Mouse (Mus musculus) heart, postnatal 25 days (tissue): ENCODE measurements around the gene Slc39a2. TPM values are rescaled to one million over a fixed set of nuclear protein-coding genes. Genes with fewer than 3 reads are reported as not detected.
"Not testable (repeated sequence)": the region's sequence is repeated elsewhere in the genome, so short reads cannot be mapped to it uniquely, and the experiment has no call there.

ENCODE experiments used
- DNase-seq: peaks from one replicate; pipeline ENCODE4 v3.0.0; 2022; ENCODE audit warnings: low spot score
- intact Hi-C: fragments of 180-260 bp; cut with DNase I; formaldehyde crosslinking; loops from one replicate; pipeline ENCODE4 v1.15.1; 2025
- total RNA-seq, 2 experiments: library from RNA; stranded (reverse); gene quantifications; 2 replicates each; pipeline ENCODE4 v1.2.3; 2021

The Slc39a2 gene
- total RNA-seq, 2 experiments from 2014 or later: 0.36 TPM; not detected in 1

GRCm38 (mm10) chr14:51926930-51927329, 34.2 kb downstream of the Slc39a2 start:
- DNase-seq, intact Hi-C loops: not testable (repeated sequence)

DNA sequence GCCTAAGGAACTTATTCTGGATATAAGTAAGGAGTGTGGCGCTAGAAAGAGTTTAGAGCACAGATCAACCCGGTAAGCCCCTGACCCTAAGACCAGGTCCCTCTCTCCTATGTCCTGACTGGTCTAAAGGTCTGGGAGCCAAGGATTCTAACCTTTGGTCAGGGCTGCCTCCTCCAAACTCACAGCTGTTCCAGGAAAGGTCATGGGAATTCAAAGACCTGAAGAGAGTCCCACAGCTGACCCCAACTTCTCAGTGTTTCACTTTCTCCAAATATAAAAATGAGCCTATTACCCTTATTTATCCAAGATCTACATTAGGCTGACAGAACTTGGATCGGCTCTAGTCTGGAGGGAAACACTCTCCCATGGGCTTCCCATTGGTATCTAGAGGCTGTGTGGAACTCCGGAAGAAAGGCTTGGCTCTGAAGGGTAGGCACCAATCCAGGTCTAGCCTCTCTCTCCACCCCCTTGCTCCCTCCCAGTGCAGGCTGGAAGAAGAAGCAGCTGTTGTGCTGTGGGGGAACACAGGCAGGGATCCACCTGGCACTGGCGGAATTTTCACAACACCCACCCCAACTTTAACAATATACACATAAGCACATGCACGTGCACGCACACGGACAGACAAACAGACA, 36.7 kb downstream of the Slc39a2 start:
- DNase-seq: peak; percentile 77
- intact Hi-C loops: no loop called here

DNA sequence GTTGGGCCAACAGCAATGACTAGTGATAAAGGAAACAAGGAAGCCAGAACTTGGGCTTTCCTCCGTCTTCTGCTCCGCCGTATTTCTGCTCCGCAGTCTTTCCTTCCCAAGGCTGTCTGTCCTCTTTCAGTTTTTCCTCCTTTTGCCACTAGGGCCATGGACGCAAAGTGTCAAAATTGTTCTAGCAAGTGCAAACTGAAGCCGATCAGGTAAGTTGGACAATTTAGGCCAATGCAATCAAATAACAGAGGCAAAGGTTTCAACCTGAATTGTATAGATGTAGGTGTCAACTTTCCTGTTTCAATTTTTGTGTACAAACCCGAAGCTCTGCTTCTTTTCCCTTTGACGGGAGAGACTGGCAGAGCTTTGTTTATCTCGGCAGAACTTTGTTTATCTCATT, 37.3 kb downstream of the Slc39a2 start:
- intact Hi-C loops: loop anchor here (5.0 to 10.0 kb wide), 2 partner anchors 45 to 77 kb away; partner anchors contain the start of gene Mettl17
- no peak for DNase-seq

DNA sequence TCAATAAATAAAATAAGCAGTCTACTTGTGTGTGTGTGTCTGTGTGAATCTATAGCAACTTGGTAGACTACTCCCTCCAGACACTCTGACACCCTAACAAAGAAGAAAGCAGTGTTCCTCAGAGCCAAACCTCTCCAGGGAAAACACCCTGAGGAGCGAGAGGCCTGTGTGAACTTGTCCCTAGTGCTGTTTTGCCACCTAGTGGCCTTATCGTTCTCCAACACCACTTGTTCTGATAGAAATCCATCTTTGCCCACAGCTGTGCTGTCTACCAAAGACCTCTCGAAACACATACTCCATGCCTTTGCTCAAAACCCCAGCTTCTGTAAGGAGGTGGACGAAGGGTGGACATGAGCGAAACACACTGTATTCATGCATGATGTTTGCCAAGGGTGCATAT, 38.1 kb downstream of the Slc39a2 start:
- intact Hi-C loops: loop anchor here (1.0 to 10.0 kb wide), 3 partner anchors 29 to 76 kb away; partner anchors contain the start of gene Mettl17
- DNase-seq: peak; percentile 37

- DNase-seq: no peak
- intact Hi-C loops: loop anchor here (5.0 to 10.0 kb wide), 2 partner anchors 48 to 75 kb away; partner anchors contain the start of gene Mettl17
These were observed 39.7 kb downstream of the Slc39a2 start for GRCm38 (mm10) chr14:51932092-51933020.

DNA sequence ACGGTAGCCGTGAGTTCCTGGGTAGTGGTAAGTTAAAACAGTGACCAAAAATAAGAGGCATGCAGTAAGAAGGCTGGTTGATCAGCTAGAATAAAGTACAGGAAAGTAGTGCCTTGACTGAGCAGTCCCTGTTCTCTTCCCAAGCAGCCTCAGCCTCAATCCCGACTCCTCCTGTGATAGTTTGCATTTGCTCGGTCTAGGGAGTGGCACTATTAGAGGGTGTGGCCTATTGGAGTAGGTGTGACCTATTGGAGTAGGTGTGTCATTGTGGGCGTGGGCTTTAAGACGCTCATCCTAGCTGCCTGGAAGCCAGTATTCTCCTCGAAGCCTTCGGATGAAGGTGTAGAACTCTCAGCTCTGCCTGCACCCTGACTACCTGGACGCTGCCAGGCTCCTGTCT, 46.3 kb downstream of the Slc39a2 start:
- DNase-seq: no peak
- intact Hi-C loops: loop anchor here (10.0 kb wide), 1 partner anchor 54 kb away; the partner anchor contains the start of gene Mettl17

- intact Hi-C loops: loop anchor here (2.0 kb wide), 1 partner anchor 44 kb away; the partner anchor contains the start of gene Arhgef40
- no peak for DNase-seq
These were observed 48.4 kb downstream of the Slc39a2 start for GRCm38 (mm10) chr14:51940944-51941560.

DNA sequence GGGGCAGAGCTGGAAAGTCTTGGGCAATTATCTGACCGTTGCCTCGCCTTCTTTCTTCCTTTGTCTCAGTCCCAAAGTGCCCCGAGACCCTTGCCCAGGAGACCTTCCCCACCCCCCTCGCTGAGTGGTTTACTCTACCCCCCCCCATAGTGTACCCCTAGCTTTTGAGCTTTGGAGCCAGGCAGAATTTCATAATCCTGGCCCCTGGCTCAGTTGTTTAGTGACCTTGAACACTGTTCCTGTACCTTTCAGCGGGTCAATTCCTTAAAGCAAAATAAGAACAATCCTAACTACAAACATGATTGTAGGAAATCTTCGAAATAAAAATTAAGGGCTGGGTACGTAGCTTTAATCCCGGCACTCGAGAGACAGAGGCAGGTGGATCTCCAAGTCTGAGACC, 48.9 kb downstream of the Slc39a2 start:
- intact Hi-C loops: loop anchor here (2.0 kb wide), 1 partner anchor 43 kb away; the partner anchor contains the start of gene Arhgef40
- no peak for DNase-seq

DNA sequence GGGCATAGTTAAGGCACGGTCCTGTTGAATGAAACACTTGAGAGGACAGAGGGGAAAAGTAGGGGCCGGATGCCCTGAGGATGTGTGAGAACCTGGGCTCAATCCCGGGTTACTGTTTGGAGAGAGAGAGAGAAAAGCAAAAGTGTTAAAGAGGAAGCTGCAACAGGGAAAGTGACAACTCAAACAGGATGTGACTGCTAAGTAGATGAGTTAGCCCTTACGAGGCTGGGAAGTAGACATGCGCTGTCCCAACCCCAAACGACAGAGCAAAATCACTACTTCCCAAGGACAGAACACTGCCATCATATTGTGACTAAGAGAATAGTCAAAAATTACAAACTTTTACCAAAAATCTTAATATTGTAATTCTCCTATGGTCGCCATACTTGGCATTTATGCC, 49.5 kb downstream of the Slc39a2 start:
- intact Hi-C loops: no loop called here
- DNase-seq: no peak

GRCm38 (mm10) chr14:51943336-51943735, 50.6 kb downstream of the Slc39a2 start:
- DNase-seq: no peak
- intact Hi-C loops: no loop called here

Other genes with a start within 250 kb of the Slc39a2 start
- gene Gm17079, start 197.4 kb upstream of the Slc39a2 start, total RNA-seq: not detected
- not detected for gene Gm5800, start 175.7 kb upstream of the Slc39a2 start, total RNA-seq
- not detected for gene Ang4, start 119.3 kb upstream of the Slc39a2 start, total RNA-seq
- gene AY358078, start 92.8 kb upstream of the Slc39a2 start, total RNA-seq: not detected
- not detected for gene Ear6, start 39.2 kb upstream of the Slc39a2 start, total RNA-seq
- 10 to 100 TPM; 19.8 to 20.9 TPM for gene Mettl17, start 8.0 kb upstream of the Slc39a2 start, total RNA-seq
- gene Ndrg2, start 21.3 kb downstream of the Slc39a2 start, total RNA-seq: 1,000 to 10,000 TPM; 1,299 to 1,387 TPM
- not detected for gene Tppp2, start 25.5 kb downstream of the Slc39a2 start, total RNA-seq
- not detected for gene Rnase13, start 29.9 kb downstream of the Slc39a2 start, total RNA-seq
- 10 to 100 TPM; 31.2 to 41.2 TPM for gene Arhgef40, start 91.8 kb downstream of the Slc39a2 start, total RNA-seq
- 1 to 10 TPM; 3.3 to 3.9 TPM for gene Tmem253, start 122.8 kb downstream of the Slc39a2 start, total RNA-seq
- gene Zfp219, start 127.8 kb downstream of the Slc39a2 start, total RNA-seq: 10 to 100 TPM; 24.8 to 29.0 TPM
- not detected for gene Olfr221, start 149.6 kb downstream of the Slc39a2 start, total RNA-seq
- gene Hnrnpc, start 211.1 kb downstream of the Slc39a2 start, total RNA-seq: 100 to 1,000 TPM; 132 to 147 TPM
- not detected for gene Rpgrip1, start 217.8 kb downstream of the Slc39a2 start, total RNA-seq